Mouse (Mus musculus): ENCODE results near the gene Gm6096. TPM values are rescaled to one million over a fixed set of nuclear protein-coding genes. Genes with fewer than 3 reads are reported as not detected.
A peak's percentile ranks its signal among the peaks of the same experiment; 100 is the strongest.

The Gm6096 gene
- polyA plus RNA-seq, 1 experiment = not detected

DNA sequence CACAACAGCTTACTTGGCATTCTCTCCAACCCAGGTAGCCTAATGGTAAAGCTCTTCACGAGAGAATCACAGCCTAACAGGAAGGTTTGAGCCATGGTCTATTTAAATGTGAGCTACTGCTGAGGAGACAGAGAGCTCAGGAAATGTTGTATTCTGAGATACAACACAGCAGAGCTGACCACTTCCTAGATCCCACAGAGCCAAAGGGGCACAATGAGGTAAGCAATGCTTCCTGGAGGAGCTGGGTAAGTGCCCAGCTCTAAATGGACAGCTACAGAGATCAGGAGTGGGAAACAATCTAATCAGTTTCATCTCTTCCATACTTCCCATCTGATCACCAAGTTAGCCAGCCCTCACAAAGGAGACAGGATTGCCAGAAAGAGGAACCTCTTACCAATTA, 40.4 kb downstream of the Gm6096 start:
- no peaks in the 10 kb centered on the region for H3K4me1 ChIP-seq (ENCODE audit: control insufficient read depth, insufficient read depth, low read length)
- no peak overlapping the region for H3K4me3 ChIP-seq (ENCODE audit: insufficient read depth, low read length)
- TF ChIP-seq POLR2A (IDR thresholded peaks at IDR 0.05; ENCODE audit: extremely low read depth, insufficient read depth, low read length) (no peak), CTCF (IDR thresholded peaks at IDR 0.05; ENCODE audit: extremely low read depth, insufficient read depth, low read length) (no peak)
- peak overlapping the region; percentile 66 for H3K27ac ChIP-seq (ENCODE audit: insufficient read depth, low read length)

DNA sequence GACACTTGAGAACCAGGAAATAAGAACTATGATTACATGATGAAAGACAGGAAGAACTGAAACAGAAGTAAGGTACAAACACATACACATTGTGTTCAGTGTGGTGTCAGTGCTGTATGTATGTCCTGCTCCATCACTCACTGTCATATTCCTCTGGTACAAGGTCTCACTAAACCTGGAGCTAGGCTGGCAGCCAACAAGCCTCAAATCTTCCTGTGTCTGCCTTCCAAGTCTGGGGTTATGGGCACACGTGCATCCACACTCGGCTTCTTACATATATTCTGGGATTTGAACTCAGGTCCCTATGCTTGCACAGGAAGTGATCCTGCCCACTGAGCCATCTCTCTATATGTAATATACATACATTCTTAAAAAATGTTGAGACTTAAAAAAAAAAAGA, 41.8 kb downstream of the Gm6096 start:
- TF ChIP-seq POLR2A (IDR thresholded peaks at IDR 0.05; ENCODE audit: extremely low read depth, insufficient read depth, low read length) (no peak), CTCF (IDR thresholded peaks at IDR 0.05; ENCODE audit: extremely low read depth, insufficient read depth, low read length) (no peak)
- no peaks in the 10 kb centered on the region for H3K4me1 ChIP-seq (ENCODE audit: control insufficient read depth, insufficient read depth, low read length)
- H3K4me3 ChIP-seq (ENCODE audit: insufficient read depth, low read length) = no peak overlapping the region
- H3K27ac ChIP-seq (ENCODE audit: insufficient read depth, low read length) = no peak overlapping the region

DNA sequence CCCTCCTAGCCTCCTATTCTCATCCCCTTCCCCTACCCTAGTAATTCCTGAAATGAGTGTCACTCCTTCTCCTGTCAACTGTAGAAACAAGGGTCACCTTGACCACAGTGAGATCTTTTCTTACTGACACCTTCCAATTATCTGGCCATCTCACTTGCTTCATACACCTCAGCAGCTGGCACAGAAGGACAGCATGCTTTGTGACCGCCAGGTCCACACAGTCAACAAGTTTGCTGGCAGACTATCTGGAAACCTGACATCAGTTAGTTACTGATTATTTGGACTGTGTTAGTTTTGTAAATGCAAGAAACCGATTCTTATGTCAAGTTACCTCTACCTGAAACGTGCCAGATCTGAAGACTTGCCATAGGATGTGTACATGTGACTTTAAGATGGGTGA, 45.3 kb downstream of the Gm6096 start:
- Histone ChIP-seq H3K27ac (ENCODE audit: insufficient read depth, low read length) (no peak overlapping the region), H3K4me1 (ENCODE audit: control insufficient read depth, insufficient read depth, low read length) (no peaks in the 10 kb centered on the region), H3K4me3 (ENCODE audit: insufficient read depth, low read length) (no peak overlapping the region)
- TF ChIP-seq CTCF (IDR thresholded peaks at IDR 0.05; ENCODE audit: extremely low read depth, insufficient read depth, low read length) (no peak), POLR2A (IDR thresholded peaks at IDR 0.05; ENCODE audit: extremely low read depth, insufficient read depth, low read length) (no peak)

DNA sequence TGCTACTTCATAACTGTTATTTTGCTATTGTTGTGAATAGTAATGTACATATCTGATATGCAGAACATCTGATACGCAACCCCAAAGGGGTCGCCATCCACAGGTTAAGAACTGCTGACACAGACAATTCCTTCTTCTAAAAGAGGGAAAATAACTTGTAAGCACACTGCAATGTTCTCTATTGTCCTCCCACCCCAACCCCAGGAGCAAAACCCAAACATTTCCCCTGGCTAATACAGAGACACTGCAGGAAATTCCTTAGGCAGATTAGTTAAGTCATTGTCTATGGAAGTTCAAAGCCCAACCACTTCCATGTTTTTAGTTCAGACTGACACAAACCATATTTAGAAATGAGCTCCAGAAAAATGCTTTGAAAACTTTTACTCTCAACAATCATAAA, 48.0 kb downstream of the Gm6096 start:
- Histone ChIP-seq H3K27ac (ENCODE audit: insufficient read depth, low read length) (no peak overlapping the region), H3K4me3 (ENCODE audit: insufficient read depth, low read length) (no peak overlapping the region), H3K4me1 (ENCODE audit: control insufficient read depth, insufficient read depth, low read length) (no peaks in the 10 kb centered on the region; the same call in 1 of the 2 replicates)
- TF ChIP-seq POLR2A (IDR thresholded peaks at IDR 0.05; ENCODE audit: extremely low read depth, insufficient read depth, low read length) = no peak
- no peak for TF ChIP-seq CTCF (IDR thresholded peaks at IDR 0.05; ENCODE audit: extremely low read depth, insufficient read depth, low read length)

Other genes starting within 250 kb of the Gm6096 start
- not detected in 2 replicates for gene Scgb2b27, start 237.1 kb upstream of the Gm6096 start, polyA plus RNA-seq (2012; rRNA removed)
- gene Scgb1b27, start 229.6 kb upstream of the Gm6096 start, polyA plus RNA-seq (2012; rRNA removed) = not detected in 2 replicates
- not detected in 2 replicates for gene Scgb1b30, start 155.6 kb upstream of the Gm6096 start, polyA plus RNA-seq (2012; rRNA removed)
- gene Wtip, start 117.8 kb upstream of the Gm6096 start, polyA plus RNA-seq (2012; rRNA removed) = 11.0 and 12.5 TPM in 2 replicates
- 97.3 and 99.8 TPM in 2 replicates for gene Uba2, start 81.4 kb upstream of the Gm6096 start, polyA plus RNA-seq (2012; rRNA removed)
- 28.3 and 30.5 TPM in 2 replicates for gene Pdcd2l, start 54.4 kb upstream of the Gm6096 start, polyA plus RNA-seq (2012; rRNA removed)
- 708 and 714 TPM in 2 replicates for gene Gpi1, start 20.7 kb upstream of the Gm6096 start, polyA plus RNA-seq (2012; rRNA removed)
- 30.6 and 32.0 TPM in 2 replicates for gene 4931406P16Rik, start 62.5 kb downstream of the Gm6096 start, polyA plus RNA-seq (2012; rRNA removed)
- gene Lsm14a, start 142.3 kb downstream of the Gm6096 start, polyA plus RNA-seq (2012; rRNA removed) = 49.4 and 55.9 TPM in 2 replicates

Measured in cortical plate, adult 2 months (tissue).